Mouse (Mus musculus): ENCODE data around the gene Wap.

The Wap gene

DNA sequence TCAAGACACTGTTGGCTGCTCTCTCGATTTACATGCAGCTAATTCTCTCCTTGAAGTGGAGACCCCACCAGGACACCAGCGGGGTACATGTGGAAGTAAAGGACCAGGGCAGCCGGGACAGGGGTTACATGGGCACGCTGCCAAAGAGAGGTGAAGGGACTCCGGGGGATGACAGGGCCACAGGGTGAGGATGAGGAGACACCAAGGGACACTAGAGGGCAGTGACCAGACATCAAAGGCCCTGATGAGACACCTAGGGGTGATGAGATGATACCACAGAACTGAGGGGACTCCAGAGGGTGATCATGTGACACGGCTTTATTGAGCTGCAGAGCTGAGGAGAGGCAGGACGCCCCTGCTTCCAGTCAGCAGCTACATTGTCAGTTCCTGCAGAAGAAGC lies 40.9 kb downstream of the Wap start:
- no peak for DNase-seq (ENCODE audit: low spot score in 2 of 2)

DNA sequence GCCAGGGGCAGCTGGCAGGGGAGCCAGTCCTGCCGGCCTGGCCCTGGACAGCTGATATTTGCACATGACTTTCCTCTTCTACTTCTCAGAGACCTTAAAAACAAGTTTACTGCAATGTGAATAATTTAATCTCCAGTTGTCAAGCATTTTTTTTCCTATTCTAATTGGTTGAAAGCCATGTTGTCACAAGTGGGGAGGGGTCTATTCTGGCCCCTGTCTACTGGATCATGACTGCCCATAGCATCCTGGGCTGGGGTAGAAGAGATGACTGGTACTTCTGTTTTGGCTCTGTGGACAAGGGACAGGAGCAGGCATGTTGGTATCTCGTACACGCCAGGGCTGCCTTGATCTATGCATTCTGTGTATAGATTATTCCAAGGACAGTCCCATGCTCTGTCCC lies 41.8 kb downstream of the Wap start:
- DNase-seq (ENCODE audit: low spot score in 2 of 2), result no peak

DNA sequence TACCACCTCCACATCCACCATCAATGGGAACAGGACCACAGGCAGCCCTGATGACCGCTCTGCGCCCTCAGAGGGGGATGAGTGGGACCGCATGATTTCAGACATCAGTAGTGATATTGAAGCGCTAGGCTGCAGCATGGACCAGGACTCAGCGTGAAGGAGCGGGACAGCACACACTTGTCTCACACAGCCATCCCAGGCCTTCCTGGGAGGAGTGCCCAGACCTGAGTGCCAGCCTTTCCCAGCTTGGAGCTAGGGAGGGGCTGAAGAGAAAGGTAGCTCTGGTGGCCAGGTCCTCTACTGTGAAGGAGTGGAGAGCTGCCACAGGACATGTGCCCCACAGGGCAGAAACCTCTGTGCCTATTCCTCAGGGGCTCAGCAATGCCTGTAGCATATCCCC lies 42.2 kb downstream of the Wap start:
- no peak for DNase-seq (ENCODE audit: low spot score in 2 of 2)

DNA sequence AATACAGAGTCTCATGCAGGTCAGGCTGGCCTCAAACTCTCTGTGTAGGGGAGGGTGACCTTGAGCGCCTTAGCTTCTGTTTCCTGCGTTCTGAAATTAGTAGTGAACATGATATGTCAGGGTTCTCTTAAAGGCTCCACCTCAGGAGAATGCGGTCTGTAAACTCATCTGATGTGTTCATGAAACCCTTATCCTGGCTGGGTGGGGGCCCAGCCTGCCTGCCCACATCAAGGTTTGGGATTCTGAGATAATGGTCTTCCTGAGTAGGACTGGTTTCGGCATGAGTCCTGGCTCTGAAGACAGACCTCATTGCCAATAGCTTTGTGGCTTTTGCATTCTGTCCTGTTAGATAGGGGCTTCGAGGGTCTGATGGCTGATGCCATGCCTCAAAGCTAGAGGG lies 43.1 kb downstream of the Wap start:
- DNase-seq (ENCODE audit: low spot score in 2 of 2), result no peak

DNA sequence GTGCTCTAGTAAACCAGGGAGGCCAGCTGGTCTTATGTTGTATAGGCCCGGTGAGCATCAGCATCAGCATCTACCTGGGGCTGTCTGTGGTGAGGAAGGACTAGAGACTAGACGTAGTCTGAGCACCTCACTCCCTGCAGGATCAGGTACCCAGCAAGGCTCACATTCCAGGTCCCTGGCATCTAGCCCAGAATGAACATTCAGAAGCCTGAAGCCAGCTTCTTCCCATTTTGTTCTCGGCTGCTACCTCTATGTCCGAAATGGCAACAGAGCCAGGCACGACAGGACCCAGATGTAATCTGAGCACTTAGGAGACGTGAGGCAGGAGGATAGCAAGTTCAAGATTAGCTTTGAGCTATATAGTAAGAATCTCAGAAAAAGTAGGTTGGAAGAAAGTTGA lies 43.6 kb downstream of the Wap start:
- DNase-seq (ENCODE audit: low spot score in 2 of 2), result no peak

DNA sequence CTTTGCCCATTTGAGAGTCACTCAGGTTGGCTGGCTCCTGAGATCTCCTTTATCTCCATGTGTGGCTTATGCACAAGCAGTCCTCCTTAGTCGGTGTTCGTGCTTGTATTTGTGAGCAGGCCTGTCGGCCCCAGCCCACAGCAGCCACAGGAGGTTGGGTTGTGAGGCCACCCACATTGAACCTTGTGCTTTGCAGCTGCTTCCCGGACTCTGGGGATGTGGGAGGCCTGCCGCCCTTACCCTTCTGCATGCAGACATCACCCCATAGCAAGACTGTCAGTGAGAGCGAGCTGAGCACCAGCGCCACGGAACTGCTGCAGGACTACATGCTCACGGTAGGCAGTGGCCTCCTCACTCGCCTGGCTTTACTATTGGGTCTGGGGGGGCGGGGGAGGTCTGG lies 45.0 kb downstream of the Wap start:
- no peak for DNase-seq (ENCODE audit: low spot score in 2 of 2)

DNA sequence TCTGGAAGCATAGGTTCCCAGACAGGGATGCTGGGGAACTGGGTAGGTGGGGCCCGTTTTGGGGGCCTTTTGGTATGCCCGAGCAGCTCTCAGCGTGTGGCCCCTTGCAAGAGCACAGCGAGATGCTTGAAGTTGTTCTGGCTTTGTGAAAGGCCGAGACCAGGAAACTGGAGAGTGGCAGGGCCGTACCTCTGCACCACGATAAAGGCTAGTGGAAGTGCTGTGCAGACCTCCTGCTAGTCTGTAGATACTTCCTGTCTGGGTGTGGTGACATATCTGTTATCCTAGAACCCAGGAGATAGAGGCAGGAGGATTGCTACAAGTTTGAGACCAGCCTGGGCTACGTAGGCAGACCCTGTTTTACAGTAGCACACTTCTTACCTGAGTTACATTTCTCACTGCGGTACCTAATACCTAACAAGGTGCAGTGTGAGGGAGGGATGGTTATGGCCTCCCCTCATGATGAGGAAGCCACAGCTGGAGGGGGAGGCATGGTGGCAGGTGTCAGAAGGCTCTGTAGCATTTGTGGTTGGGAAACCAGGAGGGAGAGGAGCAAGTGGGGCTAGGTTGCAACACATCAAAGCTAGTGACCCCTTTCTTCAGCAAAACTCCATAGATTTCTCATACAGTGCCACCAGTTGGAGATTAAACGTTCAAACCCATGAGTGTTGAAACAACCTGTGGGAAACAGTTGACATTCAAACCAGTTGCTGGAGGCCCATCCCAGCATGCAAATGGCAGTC lies 47.3 kb downstream of the Wap start:
- peak in 1 of 2 experiments; percentile 44 for DNase-seq (ENCODE audit: low spot score in 2 of 2)

DNA sequence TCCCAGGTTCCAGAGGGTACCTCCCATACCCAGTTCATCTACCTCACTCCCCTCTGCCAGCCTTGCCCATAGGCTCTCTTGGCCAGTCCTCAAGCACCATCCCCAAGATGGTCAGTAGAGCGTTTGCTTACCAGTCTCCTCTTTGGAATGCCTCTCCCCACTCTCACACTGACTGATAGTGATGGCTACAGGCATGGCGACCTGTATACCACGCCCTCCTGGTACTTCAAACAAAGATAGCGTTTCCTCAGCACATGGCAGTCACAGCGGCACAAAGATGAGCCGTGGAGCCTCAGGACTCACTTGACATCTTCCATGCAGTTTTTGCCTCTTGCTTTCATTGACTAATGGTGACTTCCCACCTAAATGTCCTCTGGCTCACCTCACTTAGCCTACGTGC lies 48.6 kb downstream of the Wap start:
- no peak for DNase-seq (ENCODE audit: low spot score in 2 of 2)

DNA sequence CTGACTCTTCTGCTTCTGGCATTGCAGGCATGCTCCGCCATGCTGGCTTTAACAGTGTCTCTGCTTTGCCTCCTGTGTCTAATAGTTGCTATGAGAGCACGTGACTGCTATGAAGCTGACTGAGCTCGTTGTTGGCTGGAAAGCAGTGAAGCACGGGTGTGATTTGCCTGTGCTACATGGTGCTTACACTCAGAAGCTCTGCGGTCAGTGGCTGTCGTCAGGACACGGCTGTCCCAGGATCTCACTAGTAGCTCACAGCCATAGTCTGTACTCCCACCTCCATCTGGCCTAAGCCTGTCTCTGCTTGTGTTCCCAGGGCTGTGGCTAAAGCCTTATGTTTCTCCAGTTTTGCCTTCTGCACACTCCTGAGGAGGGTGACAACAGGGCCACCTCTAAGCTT lies 50.1 kb downstream of the Wap start:
- peak in 1 of 2 experiments; percentile 51 for DNase-seq (ENCODE audit: low spot score in 2 of 2)

DNA sequence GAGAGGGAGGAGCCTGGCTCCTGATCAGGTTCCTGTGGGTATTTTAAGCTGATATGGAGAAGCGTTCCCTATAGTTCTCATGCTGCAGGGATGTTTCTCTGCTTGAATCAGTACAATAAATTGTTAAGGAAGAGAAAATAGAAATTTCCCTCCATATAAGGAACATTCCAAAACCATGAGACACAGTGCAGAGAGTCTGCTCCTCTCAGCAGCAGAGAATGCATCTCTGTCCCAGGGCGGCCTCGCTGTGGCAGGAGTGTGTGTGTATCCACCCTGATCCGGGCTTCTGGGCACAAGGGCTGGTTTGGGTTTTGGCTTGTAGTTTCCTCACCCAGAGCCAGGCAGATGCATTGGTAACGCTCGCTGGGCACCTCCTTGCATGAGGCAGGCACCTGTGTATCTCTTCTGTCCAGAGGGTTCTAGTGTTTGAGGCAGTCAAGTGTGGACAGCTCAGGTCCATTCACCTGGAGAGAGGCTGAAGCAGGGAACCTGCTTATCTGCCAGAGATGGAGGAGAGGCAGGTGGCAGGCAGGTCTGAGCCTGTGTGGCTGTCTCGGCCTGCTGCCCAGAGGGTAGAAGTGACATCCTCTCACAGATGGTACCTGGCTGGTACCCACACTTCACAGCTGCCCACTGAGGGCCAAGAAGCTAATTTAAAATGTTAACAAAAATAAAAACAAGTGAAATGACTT lies 51.0 kb downstream of the Wap start:
- DNase-seq (ENCODE audit: low spot score in 2 of 2), result peak in 1 of 2 experiments; percentile 31

DNA sequence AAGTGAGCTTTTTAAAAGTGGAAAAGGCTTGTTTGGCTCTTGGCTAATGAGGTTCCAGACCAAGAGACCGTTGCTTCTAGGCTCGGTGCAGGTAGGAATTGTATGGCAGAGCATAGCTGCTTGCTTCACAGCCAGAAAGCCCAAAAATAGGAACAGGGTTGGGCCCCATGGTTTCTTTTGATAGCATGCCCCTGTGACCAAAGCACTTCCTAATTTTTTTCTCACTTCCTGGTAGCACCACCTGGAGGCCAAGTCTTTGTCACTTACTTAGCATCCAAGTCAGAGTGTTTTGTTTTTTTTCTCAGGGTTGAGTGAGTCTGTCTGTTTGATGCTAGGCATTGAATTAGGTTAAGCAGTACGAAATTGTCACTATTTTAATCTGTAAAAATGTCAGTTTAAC lies 51.8 kb downstream of the Wap start:
- DNase-seq (ENCODE audit: low spot score in 2 of 2), result peak in 1 of 2 experiments; percentile 62

DNA sequence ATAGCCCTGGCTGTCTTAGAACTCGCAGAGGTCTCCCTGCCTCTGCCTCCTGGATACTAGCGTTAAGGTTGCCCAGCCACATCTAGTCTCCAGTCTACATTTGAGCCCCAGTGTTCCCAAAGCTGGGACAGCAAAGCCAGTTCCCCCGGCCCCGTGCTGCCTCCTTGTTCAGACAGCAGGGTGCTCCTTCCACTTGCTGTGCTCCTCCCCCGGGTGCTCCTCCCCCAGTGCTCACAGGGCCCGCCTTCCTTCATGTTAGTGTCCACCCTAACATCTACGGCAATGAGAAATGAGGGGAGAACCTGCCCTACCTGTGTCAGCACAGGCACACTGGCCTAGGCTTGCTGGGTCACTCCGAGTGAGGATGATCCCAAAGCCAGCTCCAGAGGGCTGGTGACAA lies 52.7 kb downstream of the Wap start:
- peak in 1 of 2 experiments; percentile 34 for DNase-seq (ENCODE audit: low spot score in 2 of 2)
